8 mouse cellular contexts compared by ENCODE assay signal in genomic region chr7:44374756-44375155, GRCm38 (mm10). TPM values are rescaled to one million over a fixed set of nuclear protein-coding genes. Genes with fewer than 3 reads are reported as not detected.
A peak's percentile ranks its signal among the peaks of the same experiment; 100 is the strongest.
DNase-seq lines count a peak whose midpoint lies in the region; ATAC-seq and TF ChIP-seq lines count a peak whose summit lies in the region.

No protein-coding gene starts in this region.

- peak overlapping the region; percentile 85 for H3K9ac ChIP-seq in heart, embryonic 13.5 days
- H3K9ac ChIP-seq in MEL (ENCODE audit: control insufficient read depth, low read depth, low read length, poor library complexity, severe bottlenecking) = peak overlapping the region; percentile 80
- H3K9ac ChIP-seq in forebrain, embryonic 15.5 days (replicated peaks) = peak overlapping the region; percentile 64

- DNase-seq in heart, postnatal 25 days (ENCODE audit: low spot score) = no peak
- DNase-seq in MEL (ENCODE audit: low read depth, low spot score) = peak; percentile 17
- DNase-seq in left cerebral cortex, adult 11 months (ENCODE audit: low spot score) = no peak
- no peak for DNase-seq in gastrocnemius, postnatal 10 days
- no peak for DNase-seq in T-cell, adult 2 months (ENCODE audit: low spot score)

- peak overlapping the region; percentile 71 for H3K4me3 ChIP-seq in heart, embryonic 13.5 days
- H3K4me3 ChIP-seq in MEL (ENCODE audit: control insufficient read depth in 1 of 2, insufficient read depth in 1 of 2, low read depth in 2 of 2, low read length in 2 of 2) = peak overlapping the region; percentile 81 to 92
- H3K4me3 ChIP-seq in forebrain, embryonic 15.5 days = peak overlapping the region; percentile 65
- peak overlapping the region; percentile 44 for H3K4me3 ChIP-seq in macrophage (ENCODE audit: inconsistent target)

- H3K9me3 ChIP-seq in heart, embryonic 13.5 days = no peaks in the 10 kb centered on the region
- no peaks in the 10 kb centered on the region for H3K9me3 ChIP-seq in MEL (replicated peaks; ENCODE audit: insufficient read depth, low read length)
- no peaks in the 10 kb centered on the region for H3K9me3 ChIP-seq in forebrain, embryonic 15.5 days

- intact Hi-C loops in heart, postnatal 25 days (cut with DNase I) = loop anchor here (5.0 kb wide), 1 partner anchor 178 kb away; the partner anchor contains the start of gene Nr1h2

- H3K79me2 ChIP-seq in MEL (ENCODE audit: control insufficient read depth, insufficient read depth, low read length, poor library complexity) = no peaks in the 10 kb centered on the region; the same call in 1 of the 2 replicates
- no peaks in the 10 kb centered on the region for H3K79me2 ChIP-seq in macrophage (ENCODE audit: inconsistent target)

- no peak for TF ChIP-seq EP300 in MEL (IDR thresholded peaks at IDR 0.05; ENCODE audit: low read depth in 1 of 2, low read length in 2 of 2)

- H3K36me3 ChIP-seq in heart, embryonic 13.5 days = no peaks in the 10 kb centered on the region
- H3K36me3 ChIP-seq in MEL (ENCODE audit: control insufficient read depth in 1 of 2, insufficient read depth in 2 of 2, low read length in 2 of 2) = no peaks in the 10 kb centered on the region; a peak in 1 of 4 replicates
- no peaks in the 10 kb centered on the region for H3K36me3 ChIP-seq in forebrain, embryonic 15.5 days
- H3K36me3 ChIP-seq in macrophage (ENCODE audit: inconsistent target) = no peaks in the 10 kb centered on the region

- peak overlapping the region; percentile 50 for H3K27ac ChIP-seq in heart, embryonic 13.5 days (replicated peaks)
- H3K27ac ChIP-seq in MEL (ENCODE audit: control insufficient read depth, low read depth, low read length) (no peak overlapping the region), macrophage (peak overlapping the region; percentile 58; the same call in 1 of the 2 replicates)
- H3K27ac ChIP-seq in forebrain, embryonic 15.5 days (replicated peaks) = peak overlapping the region; percentile 72

- peaks cover 11% of the 10 kb centered on the region for H3K27me3 ChIP-seq in heart, embryonic 13.5 days (replicated peaks)
- H3K27me3 ChIP-seq in MEL (ENCODE audit: control insufficient read depth in 1 of 2, insufficient read depth in 2 of 2, low read length in 2 of 2) = no peaks in the 10 kb centered on the region
- H3K27me3 ChIP-seq in forebrain, embryonic 15.5 days = 0 out of 2 replicates have a peak, but pooled peaks cover 3% of the 10 kb centered on the region

- 4% methylated on average over 5 of the region's 5 CpGs for WGBS in heart, embryonic 13.5 days
- WGBS in forebrain, embryonic 15.5 days = 1% methylated on average over 5 of the region's 5 CpGs
- 19% methylated on average over 5 of the region's 5 CpGs for WGBS in macrophage (ENCODE audit: missing documents)

- peaks cover 25% of the 10 kb centered on the region for H3K4me1 ChIP-seq in heart, embryonic 13.5 days
- no peaks in the 10 kb centered on the region for H3K4me1 ChIP-seq in MEL (ENCODE audit: control insufficient read depth in 1 of 2, insufficient read depth in 2 of 2, low read length in 2 of 2)
- H3K4me1 ChIP-seq in forebrain, embryonic 15.5 days = peaks cover 21% of the 10 kb centered on the region

- H3K4me2 ChIP-seq in heart, embryonic 13.5 days = peak overlapping the region; percentile 92
- peak overlapping the region; percentile 78 for H3K4me2 ChIP-seq in forebrain, embryonic 15.5 days (replicated peaks)

- no peak for TF ChIP-seq CTCF in MEL (IDR thresholded peaks at IDR 0.05 in 2 of 3, conservative IDR thresholded peaks at IDR 0.05 in 1 of 3; ENCODE audit: control insufficient read depth in 1 of 3, insufficient read depth in 1 of 3, low read depth in 2 of 3, low read length in 3 of 3, poor library complexity in 1 of 3, severe bottlenecking in 1 of 3)

- TF ChIP-seq RAD21 in MEL (IDR thresholded peaks at IDR 0.05; ENCODE audit: low read depth, low read length) = no peak

- no peak for ATAC-seq in heart, embryonic 13.5 days (ENCODE audit: extremely low read depth, insufficient number of reproducible peaks, low FRiP score, low TSS enrichment)
- peak; percentile 20 for ATAC-seq in forebrain, embryonic 15.5 days (replicated peaks)

- TF ChIP-seq POLR2A in MEL (IDR thresholded peaks at IDR 0.05; ENCODE audit: control insufficient read depth in 1 of 2, insufficient read depth in 1 of 2, low read depth in 1 of 2, low read length in 2 of 2, poor library complexity in 1 of 2) = no peak

TF ChIP-seq in MEL, 35 proteins besides CTCF, POLR2A, EP300 and RAD21:
- TF ChIP-seq GABPA (IDR thresholded peaks at IDR 0.05; ENCODE audit: low read depth, low read length) = no peak
- no peak for TF ChIP-seq SMC3 (IDR thresholded peaks at IDR 0.05; ENCODE audit: low read depth, low read length)
- no peak for TF ChIP-seq GATA1 (IDR thresholded peaks at IDR 0.05; ENCODE audit: low read depth, low read length)
- TF ChIP-seq JUND (IDR thresholded peaks at IDR 0.05; ENCODE audit: low read depth, low read length) = no peak
- no peak for TF ChIP-seq MYC (IDR thresholded peaks at IDR 0.05; ENCODE audit: low read depth, low read length)
- TF ChIP-seq TAL1 (IDR thresholded peaks at IDR 0.05; ENCODE audit: low read length) = no peak
- TF ChIP-seq TCF12 (IDR thresholded peaks at IDR 0.05; ENCODE audit: low read depth, low read length) = no peak
- no peak for TF ChIP-seq HCFC1 (IDR thresholded peaks at IDR 0.05; ENCODE audit: low read depth, low read length)
- TF ChIP-seq BHLHE40 (IDR thresholded peaks at IDR 0.05; ENCODE audit: borderline replicate concordance, low read depth, low read length) = no peak
- no peak for TF ChIP-seq TBP (IDR thresholded peaks at IDR 0.05; ENCODE audit: low read depth, low read length)
- no peak for TF ChIP-seq UBTF (IDR thresholded peaks at IDR 0.05; ENCODE audit: borderline replicate concordance, insufficient read depth, low read depth, low read length)
- no peak for TF ChIP-seq ZMIZ1 (IDR thresholded peaks at IDR 0.05; ENCODE audit: low read depth, low read length)
- no peak for TF ChIP-seq USF2 (IDR thresholded peaks at IDR 0.05; ENCODE audit: borderline replicate concordance in 1 of 2, insufficient read depth in 1 of 2, low read depth in 1 of 2, low read length in 2 of 2)
- TF ChIP-seq E2F4 (IDR thresholded peaks at IDR 0.05; ENCODE audit: borderline replicate concordance, low read depth, low read length) = no peak
- TF ChIP-seq CHD1 (IDR thresholded peaks at IDR 0.05; ENCODE audit: low read depth, low read length) = no peak
- no peak for TF ChIP-seq NRF1 (IDR thresholded peaks at IDR 0.05; ENCODE audit: insufficient read depth, low read depth, low read length, poor library complexity, severe bottlenecking)
- TF ChIP-seq MAZ (IDR thresholded peaks at IDR 0.05; ENCODE audit: low read depth, low read length) = no peak
- no peak for TF ChIP-seq ZC3H11A (IDR thresholded peaks at IDR 0.05; ENCODE audit: low read depth, low read length)
TF ChIP-seq in MEL: peak in this region for 0.

RNA-seq across cellular contexts. Expression of gene Syt3, which starts 9.1 kb away (rescaled TPM):
- 0.53 and 0.62 TPM in 2 replicates for polyA plus RNA-seq in heart, embryonic 13.5 days (2015; fragmentation: Nextera tagmentation; extraction: Ambion mirVana)
- 1 to 10 TPM; 1.3 to 2.2 TPM for total RNA-seq in heart, postnatal 25 days (2021)
- 0.08 and 0.20 TPM in 2 replicates for total RNA-seq in MEL (2012; rRNA removed)
- polyA plus RNA-seq in MEL (2012; ENCODE audit: insufficient read depth in 1 of 2, insufficient read length in 2 of 2, low read depth in 1 of 2, low replicate concordance in 2 of 2, missing spikeins in 1 of 2) (under 1 TPM in 1 of 2 experiments, not detected in 1; 0.56 TPM), macrophage (2018) (0.11 TPM in 1 of 3 replicates, not detected in the others)
- 24.5 and 26.7 TPM in 2 replicates for polyA plus RNA-seq in forebrain, embryonic 15.5 days (2015; fragmentation: Nextera tagmentation; extraction: Ambion mirVana)
- total RNA-seq in macrophage (2018; cell fraction: chromatin; rRNA removed) = under 1 TPM in 3 of 26 experiments, not detected in 23; 0.33 to 0.81 (median 0.44) TPM
- total RNA-seq in macrophage (2018; cell fraction: cytosol; rRNA removed) = under 1 TPM in 9 of 26 experiments, not detected in 17; 0.03 to 0.42 (median 0.07) TPM
- under 1 TPM in 2 of 26 experiments, not detected in 24; 0.22 to 0.24 TPM for total RNA-seq in macrophage (2018; cell fraction: nucleus; rRNA removed)
- under 1 TPM; 0.38 to 0.41 TPM for total RNA-seq in gastrocnemius, postnatal 10 days (2021)

RNA-seq across cellular contexts. Expression of gene 1700008O03Rik, which starts 10.9 kb away (rescaled TPM):
- polyA plus RNA-seq in heart, embryonic 13.5 days (2015; fragmentation: Nextera tagmentation; extraction: Ambion mirVana) = 0.35 and 0.45 TPM in 2 replicates
- total RNA-seq in heart, postnatal 25 days (2021) = under 1 TPM; 0.28 to 0.62 TPM
- total RNA-seq in MEL (2012; rRNA removed) = not detected in 2 replicates
- polyA plus RNA-seq in MEL (2012; ENCODE audit: insufficient read depth in 1 of 2, insufficient read length in 2 of 2, low read depth in 1 of 2, low replicate concordance in 2 of 2, missing spikeins in 1 of 2) (under 1 TPM in 1 of 2 experiments, not detected in 1; 0.95 TPM), macrophage (2018) (0.16 TPM in 1 of 3 replicates, not detected in the others)
- polyA plus RNA-seq in forebrain, embryonic 15.5 days (2015; fragmentation: Nextera tagmentation; extraction: Ambion mirVana) = 1.1 and 1.4 TPM in 2 replicates
- 1 to 10 TPM in 2 of 26 experiments, not detected in 24; 1.2 to 1.4 TPM for total RNA-seq in macrophage (2018; cell fraction: chromatin; rRNA removed)
- under 1 TPM in 10 of 26 experiments, not detected in 16; 0.14 to 0.77 (median 0.20) TPM for total RNA-seq in macrophage (2018; cell fraction: cytosol; rRNA removed)
- 1 to 10 TPM in 2 of 26 experiments, under 1 TPM in 5, not detected in 19; 0.49 to 1.7 (median 0.72) TPM for total RNA-seq in macrophage (2018; cell fraction: nucleus; rRNA removed)
- not detected for total RNA-seq in gastrocnemius, postnatal 10 days (2021)

RNA-seq across cellular contexts. Expression of gene Lrrc4b, which starts 54.1 kb away (rescaled TPM):
- polyA plus RNA-seq in heart, embryonic 13.5 days (2015; fragmentation: Nextera tagmentation; extraction: Ambion mirVana) = 1.6 and 1.7 TPM in 2 replicates
- total RNA-seq in heart, postnatal 25 days (2021) = 10 to 100 TPM; 27.9 to 32.7 TPM
- 0.52 and 0.58 TPM in 2 replicates for total RNA-seq in MEL (2012; rRNA removed)
- polyA plus RNA-seq in MEL (2012; ENCODE audit: insufficient read depth in 1 of 2, insufficient read length in 2 of 2, low read depth in 1 of 2, low replicate concordance in 2 of 2, missing spikeins in 1 of 2) (1 to 10 TPM in 1 of 2 experiments, not detected in 1; 4.4 TPM), macrophage (2018) (not detected in 3 replicates)
- polyA plus RNA-seq in forebrain, embryonic 15.5 days (2015; fragmentation: Nextera tagmentation; extraction: Ambion mirVana) = 15.6 and 15.7 TPM in 2 replicates
- total RNA-seq in macrophage (2018; cell fraction: chromatin; rRNA removed) = not detected
- total RNA-seq in macrophage (2018; cell fraction: cytosol; rRNA removed) = not detected
- not detected for total RNA-seq in macrophage (2018; cell fraction: nucleus; rRNA removed)
- 1 to 10 TPM; 1.9 to 2.5 TPM for total RNA-seq in gastrocnemius, postnatal 10 days (2021)

Comparison
In these comparisons a context has a peak if more than half of its experiments do, and no peak if none do; other contexts are left out.
1. RNA of gene Syt3, which starts 9.1 kb away (polyA plus RNA-seq): 24.5 to 26.7 TPM in forebrain, embryonic 15.5 days; 0.53 to 0.62 TPM in heart, embryonic 13.5 days, 0.56 TPM in MEL and 0.11 TPM in macrophage; every median in the first group is over 10 times any median in the second.
2. Peak in every context shown above with its lines, with median percentiles within 50 percentile points of each other: H3K4me3 ChIP-seq and H3K9ac ChIP-seq.